Mouse (Mus musculus) layer of hippocampus, adult 2 months (tissue): ENCODE data around the gene Unc93a2. TPM values are rescaled to one million over a fixed set of nuclear protein-coding genes. Genes with fewer than 3 reads are reported as not detected.
"Not testable (repeated sequence)": the region's sequence is repeated elsewhere in the genome, so short reads cannot be mapped to it uniquely, and the experiment has no call there.

Experiments used
- DNase-seq, 2 experiments: peaks; one replicate each; pipeline ENCODE4 v3.0.0; 2022; ENCODE audit warnings: low spot score in 2 of 2
- H3K27ac ChIP-seq: fragments of 200-600 bp; 2 replicates; pipeline ENCODE4 v1.8.1; 2022
- H3K4me3 ChIP-seq: fragments of 200-600 bp; 2 replicates; pipeline ENCODE4 v1.8.1; 2022; ENCODE audit warnings: mild to moderate bottlenecking
- CTCF ChIP-seq: fragments of 200-600 bp; conservative IDR thresholded peaks from 2 replicates; pipeline ENCODE4 v1.8.1; 2022; ENCODE audit warnings: antibody characterized with exemption, mild to moderate bottlenecking, moderate library complexity
- long read RNA-seq, 2 experiments: library from polyadenylated mRNA; stranded (forward); transcript quantifications; one replicate each; pipeline ENCODE4 v2.0.0; 2021; ENCODE audit warnings: borderline mapping rate in 2 of 2
- total RNA-seq, 2 experiments: library from RNA; stranded (reverse); gene quantifications; 2 replicates each; pipeline ENCODE4 v1.2.3; 2021

The Unc93a2 gene
- not detected for total RNA-seq
- long read RNA-seq, experiment 1 = 0 reads
- long read RNA-seq, experiment 2 = 0 reads

- H3K27ac ChIP-seq, DNase-seq, H3K4me3 ChIP-seq: not testable (repeated sequence)
These were observed at the start of gene Unc93a2 for GRCm38 (mm10) chr17:7385364-7385763. Unc93a2 (minus strand) TSS chr17:7385464.

DNA sequence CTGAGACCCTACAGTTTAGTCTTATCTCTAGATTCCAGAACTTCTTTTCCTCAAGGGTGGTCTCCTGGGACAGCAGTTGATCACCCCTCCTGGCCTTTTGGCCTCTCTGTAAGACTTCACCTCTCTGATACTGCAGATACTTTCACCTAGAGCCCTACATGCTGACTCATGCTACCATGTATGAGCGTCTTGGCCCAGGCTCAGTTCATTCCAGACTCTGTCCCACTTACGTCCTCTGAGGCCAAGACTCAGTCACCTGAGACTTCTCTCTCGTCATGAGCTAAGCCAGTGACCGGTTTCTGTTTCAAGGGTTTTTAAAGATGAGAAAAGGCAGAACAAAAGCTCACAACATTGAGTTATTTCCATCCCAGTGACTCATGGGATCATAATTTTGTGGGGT is 48.9 kb upstream of the Unc93a2 start:
- H3K27ac ChIP-seq, DNase-seq: not testable (repeated sequence)

GRCm38 (mm10) chr17:7430210-7430631 is 45.0 kb upstream of the Unc93a2 start:
- H3K4me3 ChIP-seq, DNase-seq, H3K27ac ChIP-seq: not testable (repeated sequence)

More for the DNA sequence above, 48.9 kb upstream of the Unc93a2 start:
- H3K4me3 ChIP-seq = not testable (repeated sequence)

- DNase-seq = peak in 1 of 2 experiments; percentile 12
- not testable (repeated sequence) for H3K4me3 ChIP-seq, H3K27ac ChIP-seq
- peak; percentile 68 for TF ChIP-seq CTCF
These were observed 35.1 kb upstream of the Unc93a2 start for GRCm38 (mm10) chr17:7420191-7420973.

DNA sequence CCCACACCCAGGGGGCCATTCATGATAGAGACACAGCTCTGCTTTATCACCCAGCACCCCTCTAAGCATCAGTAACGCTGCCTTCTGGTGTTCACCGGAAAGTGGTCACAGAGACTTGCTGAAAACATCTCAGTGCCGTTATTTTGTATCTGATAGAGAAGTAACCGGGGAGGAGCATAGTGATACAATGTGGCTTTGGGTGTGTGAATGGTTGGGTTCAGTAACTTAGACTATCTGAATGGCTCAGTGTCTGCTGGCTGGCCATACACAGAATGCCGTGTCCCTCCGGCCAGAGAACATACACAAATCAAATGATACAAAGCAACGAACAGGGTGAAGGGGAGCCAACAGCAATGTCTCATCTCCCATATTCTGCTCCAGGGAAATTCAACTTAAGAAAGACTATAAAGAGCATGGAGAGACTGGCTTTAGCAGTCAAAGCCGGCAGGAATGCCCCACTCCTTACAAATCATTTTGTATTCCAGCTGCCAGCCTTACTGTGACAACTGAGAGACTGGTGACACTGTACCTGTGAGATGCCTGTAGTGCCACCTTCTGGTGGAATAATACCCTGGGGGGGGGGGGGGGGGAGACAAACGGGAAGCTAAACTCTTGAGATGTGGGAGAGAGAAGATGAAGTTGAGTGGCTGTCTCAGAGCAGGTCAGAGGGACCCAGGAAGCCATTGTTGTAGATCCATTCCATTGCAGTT is 29.5 kb upstream of the Unc93a2 start:
- H3K4me3 ChIP-seq, H3K27ac ChIP-seq: not testable (repeated sequence)

DNA sequence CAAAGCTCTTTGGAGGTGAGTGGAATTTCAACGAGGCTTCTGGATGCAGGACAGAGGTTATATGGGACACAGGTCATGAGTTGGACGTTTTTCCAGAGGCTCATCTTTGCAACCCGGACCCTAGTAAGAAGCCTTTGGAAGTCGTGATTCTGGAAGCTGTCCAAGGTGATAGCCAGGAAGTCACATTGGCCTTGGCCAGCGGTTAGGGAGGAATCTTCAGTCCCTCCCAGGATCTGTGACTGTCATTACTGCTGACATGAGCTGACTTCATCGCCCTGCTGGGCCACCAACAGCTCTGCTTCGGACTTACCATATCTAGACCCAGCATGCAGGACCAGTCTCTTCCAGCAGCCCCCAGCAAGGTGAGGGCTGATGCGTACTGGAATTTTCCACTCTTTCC is 28.1 kb upstream of the Unc93a2 start:
- not testable (repeated sequence) for DNase-seq, H3K27ac ChIP-seq, H3K4me3 ChIP-seq

More for the DNA sequence above, 29.5 kb upstream of the Unc93a2 start:
- DNase-seq = not testable (repeated sequence)

- H3K27ac ChIP-seq, DNase-seq, H3K4me3 ChIP-seq: not testable (repeated sequence)
These were observed 14.5 kb upstream of the Unc93a2 start for GRCm38 (mm10) chr17:7399770-7400169.

DNA sequence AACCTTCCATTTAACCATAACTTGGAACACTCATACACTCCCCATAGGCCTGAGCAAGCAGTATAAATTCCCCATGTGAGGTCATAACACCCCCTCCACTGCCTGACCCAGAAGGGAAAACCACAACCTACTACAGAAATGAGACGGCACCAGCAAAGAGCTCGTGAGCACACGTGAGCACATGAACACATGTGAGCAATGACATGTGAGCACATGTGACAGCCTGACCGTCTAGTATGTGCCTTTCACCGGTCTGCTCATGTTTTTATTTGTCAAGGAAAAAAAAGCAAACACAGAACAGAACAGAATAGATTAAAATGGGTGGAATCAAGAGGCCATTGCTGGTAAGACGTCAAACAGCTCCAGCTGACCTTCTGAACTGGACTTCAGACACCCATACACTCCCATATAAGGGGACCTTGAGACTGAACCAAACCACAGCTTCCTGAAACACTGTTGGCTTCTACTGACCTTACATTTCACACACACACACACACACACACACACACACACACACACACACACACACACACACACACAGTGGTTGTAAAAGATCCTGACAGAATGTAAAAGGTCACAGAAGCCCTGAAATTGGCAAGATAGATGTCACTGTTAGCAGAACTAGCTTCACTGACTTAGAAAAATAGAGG is 13.1 kb upstream of the Unc93a2 start:
- not testable (repeated sequence) for H3K27ac ChIP-seq, H3K4me3 ChIP-seq, DNase-seq

GRCm38 (mm10) chr17:7397079-7397478 is 11.8 kb upstream of the Unc93a2 start:
- H3K27ac ChIP-seq, DNase-seq, H3K4me3 ChIP-seq: not testable (repeated sequence)

DNA sequence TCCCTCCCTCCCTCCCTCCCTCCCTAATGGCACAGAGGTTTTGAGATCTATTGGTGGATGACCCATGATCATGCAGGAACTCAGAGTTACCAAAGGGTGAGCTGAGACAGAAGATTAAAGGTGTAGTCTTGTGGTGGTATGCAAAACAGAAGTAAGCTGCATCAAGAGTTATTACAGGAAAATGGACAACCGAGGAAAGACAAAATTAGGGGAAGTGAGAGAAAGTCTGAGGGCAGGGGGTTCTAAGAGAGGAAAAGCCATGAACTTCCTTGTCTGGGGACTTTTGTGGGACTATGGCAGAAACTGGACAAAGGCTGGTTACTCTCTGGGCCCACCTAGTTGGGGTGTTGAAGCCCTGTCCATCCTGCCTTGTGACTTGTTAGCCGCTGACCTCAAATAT is 11.0 kb upstream of the Unc93a2 start:
- not testable (repeated sequence) for H3K27ac ChIP-seq, H3K4me3 ChIP-seq, DNase-seq

- DNase-seq, H3K27ac ChIP-seq: not testable (repeated sequence)
These were observed 10.4 kb upstream of the Unc93a2 start for GRCm38 (mm10) chr17:7395671-7396070.

GRCm38 (mm10) chr17:7395116-7395515 is 9.9 kb upstream of the Unc93a2 start:
- H3K4me3 ChIP-seq, DNase-seq, H3K27ac ChIP-seq: not testable (repeated sequence)

More at GRCm38 (mm10) chr17:7395671-7396070, 10.4 kb upstream of the Unc93a2 start:
- H3K4me3 ChIP-seq = not testable (repeated sequence)

DNA sequence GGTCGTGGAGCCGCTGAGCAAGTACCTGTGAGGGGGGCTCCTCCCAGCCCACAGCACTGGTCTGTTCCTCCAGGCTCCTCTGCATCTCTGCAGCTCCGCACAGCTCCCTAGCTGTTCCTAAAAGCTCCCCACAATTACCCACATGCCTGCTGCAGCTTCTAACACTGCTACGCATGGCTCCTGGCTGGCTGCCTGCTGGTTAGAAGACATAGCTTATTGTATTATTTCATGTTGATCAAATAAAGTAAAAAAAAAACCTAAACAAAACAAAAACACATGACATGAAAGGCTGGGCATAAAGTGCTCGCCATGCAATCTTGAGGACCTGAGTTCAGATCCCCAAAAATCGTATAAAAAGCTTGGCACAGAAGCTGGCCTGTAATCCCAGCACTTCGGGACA is 4.6 kb upstream of the Unc93a2 start:
- H3K27ac ChIP-seq, H3K4me3 ChIP-seq: not testable (repeated sequence)
- DNase-seq = peak; percentile 32 to 35

DNA sequence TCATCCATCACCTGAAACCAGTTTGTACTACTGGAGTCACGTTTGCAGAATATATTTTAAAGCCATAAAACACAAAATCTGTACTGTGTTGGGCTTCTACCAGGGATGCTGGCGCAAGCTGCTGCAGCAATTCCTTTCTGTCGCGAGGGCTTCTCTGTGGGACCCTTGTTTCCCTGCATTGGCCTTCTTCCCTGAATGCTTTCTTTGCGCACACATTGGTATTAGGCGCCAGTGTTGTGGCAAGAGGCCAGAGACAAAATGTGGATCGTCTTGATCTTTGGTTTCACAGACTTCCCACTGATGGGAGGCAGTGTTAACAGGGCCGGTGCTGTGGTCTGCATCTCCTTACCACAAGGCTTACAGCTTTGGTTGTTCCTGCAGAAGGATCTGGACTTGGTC is 3.7 kb upstream of the Unc93a2 start:
- H3K4me3 ChIP-seq, H3K27ac ChIP-seq, DNase-seq: not testable (repeated sequence)

- H3K27ac ChIP-seq, H3K4me3 ChIP-seq, DNase-seq: not testable (repeated sequence)
These were observed 3.2 kb upstream of the Unc93a2 start for GRCm38 (mm10) chr17:7388341-7388957.

GRCm38 (mm10) chr17:7386016-7386415 is 752 bp upstream of the Unc93a2 start:
- not testable (repeated sequence) for H3K4me3 ChIP-seq, H3K27ac ChIP-seq, DNase-seq

DNA sequence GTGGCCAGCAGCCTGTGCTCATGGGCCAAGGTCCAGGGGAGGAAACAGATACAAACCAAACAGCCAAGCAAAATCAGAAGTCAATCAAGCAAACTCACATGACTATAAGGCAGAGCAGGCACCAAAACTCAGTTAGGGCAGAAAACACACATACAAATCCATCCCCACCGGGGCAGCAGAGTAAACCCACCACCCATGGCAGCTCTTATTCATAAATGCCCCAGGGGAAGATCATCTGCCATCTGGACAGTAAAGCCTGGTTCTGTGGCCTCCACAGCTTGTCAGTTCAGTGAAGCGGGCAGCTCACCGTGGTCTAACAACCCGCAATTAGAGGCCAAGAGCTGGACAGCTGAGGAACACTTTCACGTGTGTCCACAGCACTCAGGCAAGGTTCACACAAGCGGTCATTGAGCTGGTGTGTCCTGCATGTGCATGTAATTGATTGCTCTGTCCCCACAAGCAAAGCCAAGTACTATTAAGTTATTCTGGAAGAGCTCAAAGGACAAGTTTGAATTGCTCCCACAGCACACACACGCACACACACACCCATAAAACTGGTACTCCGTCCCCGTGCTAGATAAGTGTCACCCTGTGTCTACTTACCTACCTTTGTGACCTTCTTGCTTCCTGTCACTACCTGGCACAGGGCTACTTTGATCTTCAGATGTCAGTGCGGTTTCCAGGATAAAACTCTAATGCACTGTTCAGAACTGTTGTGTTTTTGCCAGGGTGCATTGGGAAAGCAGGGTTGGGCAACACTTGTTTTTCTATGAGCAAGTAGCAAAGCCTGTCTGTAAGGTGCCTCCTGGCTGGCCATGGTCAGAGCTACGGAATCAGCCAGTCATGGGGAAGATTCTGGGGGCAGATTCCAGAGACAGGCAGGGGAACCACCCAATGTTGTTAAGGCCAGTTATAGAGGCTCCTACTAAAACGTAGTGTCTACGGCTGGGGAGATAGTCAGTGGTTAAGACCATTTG is 1.8 kb downstream of the Unc93a2 start:
- not testable (repeated sequence) for DNase-seq, H3K4me3 ChIP-seq, H3K27ac ChIP-seq
